Mouse (Mus musculus) limb, embryonic 11.5 days (tissue): ENCODE results near the gene Cox19. TPM values are rescaled to one million over a fixed set of nuclear protein-coding genes. Genes with fewer than 3 reads are reported as not detected.
A peak's percentile ranks its signal among the peaks of the same experiment; 100 is the strongest.

Experiments used
- ATAC-seq: fragments of 200-750 bp; cut with Nextera tagmentation; 2 replicates; pipeline ENCODE4 v1.8.0; 2017; ENCODE audit warnings: low read depth; ENCODE audit not compliant: insufficient number of reproducible peaks, low FRiP score, low TSS enrichment
- DNase-seq: peaks from one replicate; pipeline ENCODE4 v3.0.0-alpha.2; 2015; ENCODE audit warnings: low spot score
- H3K27ac ChIP-seq: fragments of 300-500 bp; sonication (generic); replicated peaks from 2 replicates; pipeline ENCODE4 v1.5.1; 2014; ENCODE audit warnings: low read depth, mild to moderate bottlenecking, low read length
- H3K27me3 ChIP-seq: fragments of 300-500 bp; sonication (generic); 2 replicates; pipeline ENCODE4 v1.6.1; 2014; ENCODE audit warnings: mild to moderate bottlenecking, low read length, mixed read lengths; ENCODE audit not compliant: control insufficient read depth, insufficient read depth
- H3K36me3 ChIP-seq: fragments of 300-500 bp; sonication (generic); 2 replicates; pipeline ENCODE4 v1.6.1; 2014; ENCODE audit warnings: mild to moderate bottlenecking, low read length, moderate library complexity, mixed read lengths; ENCODE audit not compliant: control insufficient read depth, insufficient read depth
- H3K4me1 ChIP-seq: fragments of 300-500 bp; sonication (generic); 2 replicates; pipeline ENCODE4 v1.6.1; 2014; ENCODE audit warnings: low read length, mixed read lengths; ENCODE audit not compliant: control insufficient read depth, insufficient read depth
- H3K4me2 ChIP-seq: fragments of 300-500 bp; sonication (generic); 2 replicates; pipeline ENCODE4 v1.6.1; 2014; ENCODE audit warnings: low read depth, mild to moderate bottlenecking, moderate library complexity; ENCODE audit not compliant: severe bottlenecking
- H3K4me3 ChIP-seq: fragments of 300-500 bp; sonication (generic); 2 replicates; pipeline ENCODE4 v1.5.1; 2014; ENCODE audit warnings: low read depth, low read length
- H3K9ac ChIP-seq: fragments of 300-500 bp; sonication (generic); 2 replicates; pipeline ENCODE4 v1.6.1; 2014; ENCODE audit warnings: mild to moderate bottlenecking, low read length
- H3K9me3 ChIP-seq: fragments of 300-500 bp; sonication (generic); 2 replicates; pipeline ENCODE4 v1.6.1; 2016; ENCODE audit warnings: low read length; ENCODE audit not compliant: control insufficient read depth
- WGBS: fragments of 180-500 bp; shearing (Covaris S2); extraction: QIAGEN DNeasy Blood & Tissue Kit; methylation state at CpG from one replicate; pipeline ENCODE4 v1.1.7; 2014; 5-methylcytosine and 5-hydroxymethylcytosine counted together
- polyA plus RNA-seq: library from polyadenylated mRNA; unstranded; fragments of >200 nt; fragmentation: Nextera tagmentation; extraction: Ambion mirVana; gene quantifications from 2 replicates; pipeline ENCODE4 v1.2.1, GENCODE M21; 2014

Cox19 gene
- polyA plus RNA-seq, 1 experiment from 2014 or later, result 120 TPM

- Histone ChIP-seq H3K9ac (peak overlapping the region; percentile 49; the same call in 1 of the 2 replicates), H3K4me1 (peaks cover 6% of the 10 kb centered on the region; the same call in 1 of the 2 replicates), H3K27ac (no peak overlapping the region), H3K36me3 (no peaks in the 10 kb centered on the region), H3K9me3 (no peaks in the 10 kb centered on the region), H3K4me3 (peak overlapping the region; percentile 44), H3K27me3 (peaks cover 38% of the 10 kb centered on the region), H3K4me2 (peak overlapping the region; percentile 97)
- DNase-seq (no peak), ATAC-seq (peak; percentile 12)
- WGBS, result 3% methylated on average over 38 of the region's 62 CpGs
These were observed 26.4 kb downstream of the Cox19 start for GRCm38 (mm10) chr5:139324691-139325394.

GRCm38 (mm10) chr5:139324045-139324491 lies 27.1 kb downstream of the Cox19 start:
- Histone ChIP-seq H3K4me2 (no peak overlapping the region), H3K36me3 (no peaks in the 10 kb centered on the region), H3K4me3 (no peak overlapping the region), H3K9me3 (no peaks in the 10 kb centered on the region), H3K27ac (no peak overlapping the region), H3K9ac (no peak overlapping the region), H3K27me3 (peaks cover 38% of the 10 kb centered on the region), H3K4me1 (peaks cover 6% of the 10 kb centered on the region; the same call in 1 of the 2 replicates)
- no peak for DNase-seq
- ATAC-seq, result no peak
- 72% methylated on average over 5 of the region's 5 CpGs for WGBS

- 81% methylated on average over 9 of the region's 9 CpGs for WGBS
- H3K27me3 ChIP-seq, result peaks cover 38% of the 10 kb centered on the region
These were observed 27.8 kb downstream of the Cox19 start for GRCm38 (mm10) chr5:139323260-139323924.

GRCm38 (mm10) chr5:139321331-139321730 lies 29.9 kb downstream of the Cox19 start:
- no peak for ATAC-seq
- 79% methylated on average over 6 of the region's 6 CpGs for WGBS
- no peaks in the 10 kb centered on the region for H3K9me3 ChIP-seq

More at GRCm38 (mm10) chr5:139323260-139323924, 27.8 kb downstream of the Cox19 start:
- H3K9me3 ChIP-seq, result no peaks in the 10 kb centered on the region
- H3K4me1 ChIP-seq, result peaks cover 6% of the 10 kb centered on the region; the same call in 1 of the 2 replicates
- H3K4me3 ChIP-seq, result no peak overlapping the region
- H3K36me3 ChIP-seq, result no peaks in the 10 kb centered on the region
- H3K27ac ChIP-seq, result no peak overlapping the region
- H3K4me2 ChIP-seq, result no peak overlapping the region
- DNase-seq (no peak), ATAC-seq (no peak)
- no peak overlapping the region for H3K9ac ChIP-seq

GRCm38 (mm10) chr5:139320424-139320823 lies 30.8 kb downstream of the Cox19 start:
- Histone ChIP-seq H3K36me3 (no peaks in the 10 kb centered on the region), H3K4me1 (peaks cover 6% of the 10 kb centered on the region; the same call in 1 of the 2 replicates), H3K4me2 (no peak overlapping the region), H3K9ac (no peak overlapping the region), H3K9me3 (no peaks in the 10 kb centered on the region), H3K27me3 (peaks cover 25% of the 10 kb centered on the region), H3K27ac (no peak overlapping the region), H3K4me3 (no peak overlapping the region)
- DNase-seq (no peak), ATAC-seq (no peak)
- WGBS, result 75% methylated on average over 7 of the region's 7 CpGs

More at GRCm38 (mm10) chr5:139321331-139321730, 29.9 kb downstream of the Cox19 start:
- Histone ChIP-seq H3K27ac (no peak overlapping the region), H3K9ac (no peak overlapping the region), H3K27me3 (peaks cover 34% of the 10 kb centered on the region), H3K4me1 (peaks cover 6% of the 10 kb centered on the region; the same call in 1 of the 2 replicates), H3K36me3 (no peaks in the 10 kb centered on the region), H3K4me3 (no peak overlapping the region), H3K4me2 (no peak overlapping the region)
- no peak for DNase-seq

- Histone ChIP-seq H3K27me3 (peaks cover 2% of the 10 kb centered on the region; the same call in 1 of the 2 replicates), H3K27ac (no peak overlapping the region), H3K9me3 (no peaks in the 10 kb centered on the region), H3K4me3 (no peak overlapping the region), H3K36me3 (no peaks in the 10 kb centered on the region), H3K9ac (no peak overlapping the region), H3K4me2 (no peak overlapping the region), H3K4me1 (no peaks in the 10 kb centered on the region)
- no peak for ATAC-seq
- 68% methylated on average over 21 of the region's 21 CpGs for WGBS
- DNase-seq, result no peak
These were observed 33.3 kb downstream of the Cox19 start for GRCm38 (mm10) chr5:139317751-139318504.

- H3K36me3 ChIP-seq, result no peaks in the 10 kb centered on the region
- H3K27ac ChIP-seq, result no peak overlapping the region
- H3K4me2 ChIP-seq, result no peak overlapping the region
- H3K9ac ChIP-seq, result no peak overlapping the region
- no peak overlapping the region for H3K4me3 ChIP-seq
- H3K9me3 ChIP-seq, result no peaks in the 10 kb centered on the region
- ATAC-seq, result no peak
- DNase-seq, result no peak
- no peaks in the 10 kb centered on the region for H3K27me3 ChIP-seq
- no peaks in the 10 kb centered on the region for H3K4me1 ChIP-seq
- WGBS, result 67% methylated on average over 6 of the region's 6 CpGs
These were observed 34.1 kb downstream of the Cox19 start for GRCm38 (mm10) chr5:139316982-139317675.
